17 mouse cellular contexts compared by ENCODE assay signal in genomic region chr17:65930158-65930826, GRCm38 (mm10). TPM values are rescaled to one million over a fixed set of nuclear protein-coding genes. Genes with fewer than 3 reads are reported as not detected.
DNase-seq lines count a peak whose midpoint lies in the region; ATAC-seq and TF ChIP-seq lines count a peak whose summit lies in the region.
"Had no signal": no experiment of that assay in that cellular context is flagged by ENCODE, and none has a peak within 500 bp of the region (broad histone marks: within the 10 kb centered on the region; RNA-seq: fewer than 3 reads in every experiment).

No protein-coding gene starts in this region.

- no peak overlapping the region for H3K4me3 ChIP-seq in heart, postnatal 0 days (ENCODE audit: low read depth, low read length)
- no peak overlapping the region for H3K4me3 ChIP-seq in heart, embryonic 11.5 days (ENCODE audit: low read depth, low read length)
- no peak overlapping the region for H3K4me3 ChIP-seq in limb, embryonic 15.5 days
- no peak overlapping the region for H3K4me3 ChIP-seq in limb, embryonic 10.5 days
- no peak overlapping the region for H3K4me3 ChIP-seq in embryonic facial prominence, embryonic 13.5 days
- no peak overlapping the region for H3K4me3 ChIP-seq in embryonic facial prominence, embryonic 15.5 days (replicated peaks)
- H3K4me3 ChIP-seq in liver, postnatal 0 days (ENCODE audit: low read depth, low read length), result no peak overlapping the region
- H3K4me3 ChIP-seq: limb, embryonic 13.5 days; liver, embryonic 15.5 days; megakaryocyte, embryonic 14.5 days; neural tube, embryonic 13.5 days had no signal

- peak; percentile 9 for DNase-seq in heart, postnatal 0 days (ENCODE audit: low spot score)
- DNase-seq in limb, embryonic 10.5 days (ENCODE audit: low spot score), result no peak
- DNase-seq in liver, postnatal 0 days, result no peak
- DNase-seq in kidney, postnatal 25 days, result no peak
- DNase-seq: kidney, adult 9 months; kidney, postnatal 36 days; midbrain, embryonic 14.5 days; spleen, adult 18-20 months had no signal

- WGBS in heart, postnatal 0 days, result 85% methylated on average over 7 of the region's 7 CpGs
- WGBS in heart, embryonic 11.5 days (ENCODE audit: insufficient replicate concordance), result 85% methylated on average over 7 of the region's 7 CpGs
- WGBS in limb, embryonic 15.5 days, result 77% methylated on average over 7 of the region's 7 CpGs
- 87% methylated on average over 7 of the region's 7 CpGs for WGBS in limb, embryonic 10.5 days
- WGBS in embryonic facial prominence, embryonic 13.5 days, result 75% methylated on average over 7 of the region's 7 CpGs
- WGBS in embryonic facial prominence, embryonic 15.5 days, result 65% methylated on average over 7 of the region's 7 CpGs
- WGBS in liver, postnatal 0 days (ENCODE audit: insufficient replicate concordance), result 79% methylated on average over 7 of the region's 7 CpGs

- peaks cover 43% of the 10 kb centered on the region for H3K36me3 ChIP-seq in heart, postnatal 0 days (replicated peaks; ENCODE audit: control insufficient read depth, insufficient read depth, low read length)
- peaks cover 12% of the 10 kb centered on the region for H3K36me3 ChIP-seq in heart, embryonic 11.5 days (ENCODE audit: control insufficient read depth, insufficient read depth, low read length)
- peaks cover 54% of the 10 kb centered on the region for H3K36me3 ChIP-seq in limb, embryonic 15.5 days
- H3K36me3 ChIP-seq in limb, embryonic 10.5 days, result peaks cover 80% of the 10 kb centered on the region
- H3K36me3 ChIP-seq in embryonic facial prominence, embryonic 13.5 days, result peaks cover 66% of the 10 kb centered on the region
- H3K36me3 ChIP-seq in embryonic facial prominence, embryonic 15.5 days, result peaks cover 54% of the 10 kb centered on the region
- H3K36me3 ChIP-seq in liver, postnatal 0 days (replicated peaks; ENCODE audit: insufficient read depth, low read length), result peaks cover 22% of the 10 kb centered on the region; the same call in 1 of the 2 replicates

- no peak for TF ChIP-seq CTCF in heart, postnatal 0 days (IDR thresholded peaks at IDR 0.05; ENCODE audit: low read depth)
- no peak for TF ChIP-seq CTCF in liver, postnatal 0 days (IDR thresholded peaks at IDR 0.05; ENCODE audit: low read depth)

- H3K4me1 ChIP-seq in heart, postnatal 0 days (ENCODE audit: control insufficient read depth, insufficient read depth), result peaks cover 7% of the 10 kb centered on the region; the same call in 1 of the 2 replicates
- peaks cover 4% of the 10 kb centered on the region; the same call in 1 of the 2 replicates for H3K4me1 ChIP-seq in heart, embryonic 11.5 days (ENCODE audit: control insufficient read depth, insufficient read depth, low read length)
- peaks cover 12% of the 10 kb centered on the region for H3K4me1 ChIP-seq in limb, embryonic 15.5 days
- H3K4me1 ChIP-seq in limb, embryonic 10.5 days, result no peaks in the 10 kb centered on the region
- H3K4me1 ChIP-seq in embryonic facial prominence, embryonic 13.5 days, result peaks cover 16% of the 10 kb centered on the region
- H3K4me1 ChIP-seq in embryonic facial prominence, embryonic 15.5 days, result peaks cover 21% of the 10 kb centered on the region
- H3K4me1 ChIP-seq in liver, postnatal 0 days (ENCODE audit: insufficient read depth), result peaks cover 8% of the 10 kb centered on the region

- H3K27me3 ChIP-seq in heart, postnatal 0 days (ENCODE audit: control insufficient read depth, insufficient read depth, low read length), result no peaks in the 10 kb centered on the region
- no peaks in the 10 kb centered on the region for H3K27me3 ChIP-seq in heart, embryonic 11.5 days (ENCODE audit: control insufficient read depth, insufficient read depth, low read length)
- H3K27me3 ChIP-seq in limb, embryonic 15.5 days, result no peaks in the 10 kb centered on the region
- no peaks in the 10 kb centered on the region for H3K27me3 ChIP-seq in limb, embryonic 10.5 days (ENCODE audit: low read depth, poor library complexity, severe bottlenecking)
- H3K27me3 ChIP-seq in embryonic facial prominence, embryonic 13.5 days, result no peaks in the 10 kb centered on the region
- H3K27me3 ChIP-seq in embryonic facial prominence, embryonic 15.5 days, result no peaks in the 10 kb centered on the region
- H3K27me3 ChIP-seq in liver, postnatal 0 days (ENCODE audit: insufficient read depth, low read length), result no peaks in the 10 kb centered on the region
- H3K27me3 ChIP-seq: limb, embryonic 13.5 days; liver, embryonic 15.5 days; megakaryocyte, embryonic 14.5 days; neural tube, embryonic 13.5 days had no signal

- H3K4me2 ChIP-seq in heart, postnatal 0 days (ENCODE audit: low read depth, low read length), result no peak overlapping the region
- H3K4me2 ChIP-seq in heart, embryonic 11.5 days, result no peak overlapping the region
- H3K4me2 ChIP-seq in limb, embryonic 15.5 days, result no peak overlapping the region
- H3K4me2 ChIP-seq in embryonic facial prominence, embryonic 13.5 days, result no peak overlapping the region
- H3K4me2 ChIP-seq in embryonic facial prominence, embryonic 15.5 days (replicated peaks), result no peak overlapping the region
- no peak overlapping the region for H3K4me2 ChIP-seq in liver, postnatal 0 days (ENCODE audit: low read depth, low read length)
- H3K4me2 ChIP-seq: limb, embryonic 13.5 days; liver, embryonic 15.5 days; neural tube, embryonic 13.5 days had no signal

- H3K9me3 ChIP-seq in heart, postnatal 0 days (replicated peaks; ENCODE audit: control insufficient read depth, low read length), result no peaks in the 10 kb centered on the region
- H3K9me3 ChIP-seq in heart, embryonic 11.5 days (replicated peaks; ENCODE audit: control insufficient read depth, low read length), result no peaks in the 10 kb centered on the region
- H3K9me3 ChIP-seq in limb, embryonic 15.5 days, result no peaks in the 10 kb centered on the region
- no peaks in the 10 kb centered on the region for H3K9me3 ChIP-seq in limb, embryonic 10.5 days (replicated peaks)
- H3K9me3 ChIP-seq in embryonic facial prominence, embryonic 13.5 days, result no peaks in the 10 kb centered on the region
- no peaks in the 10 kb centered on the region for H3K9me3 ChIP-seq in embryonic facial prominence, embryonic 15.5 days (replicated peaks)
- no peaks in the 10 kb centered on the region for H3K9me3 ChIP-seq in liver, postnatal 0 days (ENCODE audit: low read length)
- H3K9me3 ChIP-seq: limb, embryonic 13.5 days; liver, embryonic 15.5 days; megakaryocyte, embryonic 14.5 days; neural tube, embryonic 13.5 days had no signal

- H3K9ac ChIP-seq in heart, postnatal 0 days (replicated peaks; ENCODE audit: low read depth, low read length), result no peak overlapping the region
- no peak overlapping the region for H3K9ac ChIP-seq in heart, embryonic 11.5 days (ENCODE audit: low read depth, low read length)
- no peak overlapping the region for H3K9ac ChIP-seq in limb, embryonic 15.5 days
- H3K9ac ChIP-seq in embryonic facial prominence, embryonic 13.5 days, result no peak overlapping the region
- H3K9ac ChIP-seq in embryonic facial prominence, embryonic 15.5 days, result no peak overlapping the region
- H3K9ac ChIP-seq in liver, postnatal 0 days (replicated peaks), result no peak overlapping the region
- H3K9ac ChIP-seq: limb, embryonic 13.5 days; liver, embryonic 15.5 days; neural tube, embryonic 13.5 days had no signal

- TF ChIP-seq EP300 in heart, postnatal 0 days (IDR thresholded peaks at IDR 0.05; ENCODE audit: low read depth), result no peak
- no peak for TF ChIP-seq EP300 in liver, postnatal 0 days (IDR thresholded peaks at IDR 0.05; ENCODE audit: low read depth)

- no peak for ATAC-seq in heart, postnatal 0 days (ENCODE audit: insufficient read depth, low read depth)
- ATAC-seq in heart, embryonic 11.5 days (replicated peaks; ENCODE audit: insufficient number of reproducible peaks, low FRiP score, low TSS enrichment), result no peak
- no peak for ATAC-seq in limb, embryonic 15.5 days (ENCODE audit: insufficient number of reproducible peaks, low FRiP score, low TSS enrichment, low read depth)
- 0 out of 2 replicates have a peak, but pooled peaks have one; percentile 20 for ATAC-seq in embryonic facial prominence, embryonic 13.5 days (ENCODE audit: insufficient number of reproducible peaks, insufficient read depth, low FRiP score, low TSS enrichment, low read depth)
- no peak for ATAC-seq in embryonic facial prominence, embryonic 15.5 days (ENCODE audit: insufficient number of reproducible peaks, low FRiP score, low TSS enrichment, low read depth)
- ATAC-seq in liver, postnatal 0 days, result no peak
- ATAC-seq: hindbrain, embryonic 16.5 days had no signal

- no peak overlapping the region for H3K27ac ChIP-seq in heart, postnatal 0 days (ENCODE audit: low read depth)
- no peak overlapping the region for H3K27ac ChIP-seq in heart, embryonic 11.5 days (ENCODE audit: low read depth, low read length)
- H3K27ac ChIP-seq in limb, embryonic 15.5 days, result peak overlapping the region; percentile 57; the same call in 1 of the 2 replicates
- H3K27ac ChIP-seq in limb, embryonic 10.5 days, result no peak overlapping the region
- no peak overlapping the region; the same call in 1 of the 2 replicates for H3K27ac ChIP-seq in embryonic facial prominence, embryonic 13.5 days
- peak overlapping the region; percentile 65 for H3K27ac ChIP-seq in embryonic facial prominence, embryonic 15.5 days (replicated peaks)
- no peak overlapping the region for H3K27ac ChIP-seq in liver, postnatal 0 days (ENCODE audit: low read depth)
- H3K27ac ChIP-seq: limb, embryonic 13.5 days; liver, embryonic 15.5 days had no signal

RNA-seq across cellular contexts. Expression of gene Twsg1, which starts 20.7 kb away (rescaled TPM):
- total RNA-seq in heart, postnatal 0 days (2014; rRNA removed; ENCODE audit: low replicate concordance), result 81.4 and 92.7 TPM in 2 replicates
- 60.0 and 65.8 TPM in 2 replicates for polyA plus RNA-seq in heart, postnatal 0 days (2015; fragmentation: Nextera tagmentation; extraction: Ambion mirVana)
- 86.8 and 93.6 TPM in 2 replicates for polyA plus RNA-seq in heart, embryonic 11.5 days (2014; fragmentation: Nextera tagmentation; extraction: Ambion mirVana)
- 136 and 150 TPM in 2 replicates for polyA plus RNA-seq in limb, embryonic 15.5 days (2015; fragmentation: Nextera tagmentation; extraction: Ambion mirVana)
- 83.6 and 109 TPM in 2 replicates for polyA plus RNA-seq in limb, embryonic 10.5 days (2016; fragmentation: Nextera tagmentation; extraction: Ambion mirVana)
- polyA plus RNA-seq in embryonic facial prominence, embryonic 13.5 days (2015; fragmentation: Nextera tagmentation; extraction: Ambion mirVana), result 154 and 159 TPM in 2 replicates
- polyA plus RNA-seq in embryonic facial prominence, embryonic 15.5 days (2015; fragmentation: Nextera tagmentation; extraction: Ambion mirVana), result 152 and 154 TPM in 2 replicates
- polyA plus RNA-seq in liver, postnatal 0 days (2015; fragmentation: Nextera tagmentation; extraction: Ambion mirVana), result 16.8 and 19.4 TPM in 2 replicates

RNA-seq across cellular contexts. Expression of gene Ralbp1, which starts 44.7 kb away (rescaled TPM):
- 37.9 and 38.6 TPM in 2 replicates for total RNA-seq in heart, postnatal 0 days (2014; rRNA removed; ENCODE audit: low replicate concordance)
- polyA plus RNA-seq in heart, postnatal 0 days (2015; fragmentation: Nextera tagmentation; extraction: Ambion mirVana), result 39.0 and 45.8 TPM in 2 replicates
- polyA plus RNA-seq in heart, embryonic 11.5 days (2014; fragmentation: Nextera tagmentation; extraction: Ambion mirVana), result 46.9 and 47.5 TPM in 2 replicates
- 179 and 182 TPM in 2 replicates for polyA plus RNA-seq in limb, embryonic 15.5 days (2015; fragmentation: Nextera tagmentation; extraction: Ambion mirVana)
- polyA plus RNA-seq in limb, embryonic 10.5 days (2016; fragmentation: Nextera tagmentation; extraction: Ambion mirVana), result 53.4 and 64.7 TPM in 2 replicates
- polyA plus RNA-seq in embryonic facial prominence, embryonic 13.5 days (2015; fragmentation: Nextera tagmentation; extraction: Ambion mirVana), result 94.1 and 105 TPM in 2 replicates
- polyA plus RNA-seq in embryonic facial prominence, embryonic 15.5 days (2015; fragmentation: Nextera tagmentation; extraction: Ambion mirVana), result 150 and 170 TPM in 2 replicates
- 29.5 TPM in 2 replicates for polyA plus RNA-seq in liver, postnatal 0 days (2015; fragmentation: Nextera tagmentation; extraction: Ambion mirVana)

Comparison
In these comparisons a context has a peak if more than half of its experiments do, and no peak if none do; other contexts are left out.
1. H3K27ac ChIP-seq: peak in limb, embryonic 15.5 days (single experiment) and embryonic facial prominence, embryonic 15.5 days (single experiment); none in heart, postnatal 0 days (single experiment), heart, embryonic 11.5 days (single experiment), limb, embryonic 10.5 days (single experiment), embryonic facial prominence, embryonic 13.5 days (single experiment) and liver, postnatal 0 days (single experiment).